Mouse (Mus musculus): ENCODE data around the gene Ptprg.

DNA sequence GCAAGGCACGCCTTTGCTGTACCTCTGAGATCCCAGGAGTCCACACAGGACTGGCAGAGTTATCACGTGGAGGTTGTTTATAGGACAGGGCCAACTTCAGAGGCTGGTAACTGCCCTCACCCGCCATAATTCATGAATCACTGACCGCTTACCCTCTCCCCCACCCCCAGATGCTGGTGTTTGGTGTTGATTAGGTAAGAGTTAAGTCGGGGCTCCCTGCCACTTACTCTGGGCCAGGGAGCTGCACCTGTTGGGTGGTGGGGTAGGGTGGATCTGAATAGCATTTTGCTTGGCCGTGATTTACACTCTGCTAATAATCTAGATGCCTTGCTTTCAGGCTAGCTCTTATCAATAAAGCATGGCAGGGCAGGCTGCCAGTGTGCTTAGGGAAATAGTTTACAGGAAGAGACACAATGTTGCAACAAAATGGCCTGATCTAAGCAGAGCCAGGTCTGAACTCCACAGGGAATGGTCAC lies 25.2 kb downstream of the Ptprg start:
- TF ChIP-seq CTCF (IDR thresholded peaks at IDR 0.05; ENCODE audit: low read depth) (no peak), EP300 (IDR thresholded peaks at IDR 0.05; ENCODE audit: low read depth) (no peak)
